Mouse (Mus musculus): ENCODE data around the gene Rdh16f2. TPM values are rescaled to one million over a fixed set of nuclear protein-coding genes. Genes with fewer than 3 reads are reported as not detected.
"Not testable (repeated sequence)": the region's sequence is repeated elsewhere in the genome, so short reads cannot be mapped to it uniquely, and the experiment has no call there.

The Rdh16f2 gene
- polyA plus RNA-seq, 1 experiment from 2014 or later: not detected

GRCm38 (mm10) chr10:127840776-127841175, 25.5 kb upstream of the Rdh16f2 start:
- no peak overlapping the region for H3K9ac ChIP-seq (replicated peaks; ENCODE audit: low read depth, low read length)
- ATAC-seq (ENCODE audit: low read depth): no peak

GRCm38 (mm10) chr10:127845945-127846344, 20.3 kb upstream of the Rdh16f2 start:
- WGBS: 90% methylated on average over 5 of the region's 5 CpGs
- ATAC-seq (ENCODE audit: low read depth); H3K9me3 ChIP-seq (ENCODE audit: control insufficient read depth, low read length); H3K27me3 ChIP-seq (ENCODE audit: control insufficient read depth, insufficient read depth, low read length); H3K4me3 ChIP-seq (ENCODE audit: low read depth, low read length); H3K36me3 ChIP-seq (ENCODE audit: control insufficient read depth, insufficient read depth, low read length); H3K9ac ChIP-seq (replicated peaks; ENCODE audit: low read depth, low read length); H3K4me1 ChIP-seq (ENCODE audit: control insufficient read depth, insufficient read depth, low read length); H3K27ac ChIP-seq (ENCODE audit: low read depth, low read length); H3K4me2 ChIP-seq (ENCODE audit: low read depth, low read length): not testable (repeated sequence)

More at GRCm38 (mm10) chr10:127840776-127841175, 25.5 kb upstream of the Rdh16f2 start:
- WGBS: 72% methylated on average over 2 of the region's 2 CpGs
- Histone ChIP-seq H3K27me3 (ENCODE audit: control insufficient read depth, insufficient read depth, low read length) (no peaks in the 10 kb centered on the region), H3K4me1 (ENCODE audit: control insufficient read depth, insufficient read depth, low read length) (no peaks in the 10 kb centered on the region), H3K4me3 (ENCODE audit: low read depth, low read length) (no peak overlapping the region), H3K4me2 (ENCODE audit: low read depth, low read length) (no peak overlapping the region), H3K27ac (ENCODE audit: low read depth, low read length) (no peak overlapping the region), H3K36me3 (ENCODE audit: control insufficient read depth, insufficient read depth, low read length) (no peaks in the 10 kb centered on the region), H3K9me3 (ENCODE audit: control insufficient read depth, low read length) (no peaks in the 10 kb centered on the region)

GRCm38 (mm10) chr10:127848089-127848488, 18.2 kb upstream of the Rdh16f2 start:
- no peaks in the 10 kb centered on the region for H3K4me1 ChIP-seq (ENCODE audit: control insufficient read depth, insufficient read depth, low read length)
- H3K4me2 ChIP-seq (ENCODE audit: low read depth, low read length): no peak overlapping the region
- no peaks in the 10 kb centered on the region for H3K36me3 ChIP-seq (ENCODE audit: control insufficient read depth, insufficient read depth, low read length)
- no peaks in the 10 kb centered on the region for H3K27me3 ChIP-seq (ENCODE audit: control insufficient read depth, insufficient read depth, low read length)
- 80% methylated on average over 1 of the region's 1 CpGs for WGBS
- H3K9ac ChIP-seq (replicated peaks; ENCODE audit: low read depth, low read length): no peak overlapping the region
- no peak overlapping the region for H3K4me3 ChIP-seq (ENCODE audit: low read depth, low read length)
- H3K27ac ChIP-seq (ENCODE audit: low read depth, low read length): no peak overlapping the region
- no peak for ATAC-seq (ENCODE audit: low read depth)
- H3K9me3 ChIP-seq (ENCODE audit: control insufficient read depth, low read length): no peaks in the 10 kb centered on the region

- H3K36me3 ChIP-seq (ENCODE audit: control insufficient read depth, insufficient read depth, low read length): no peaks in the 10 kb centered on the region
- H3K4me2 ChIP-seq (ENCODE audit: low read depth, low read length): no peak within 1 kb of the TSS
- 81% methylated on average over 1 of the region's 1 CpGs for WGBS
- H3K4me3 ChIP-seq (ENCODE audit: low read depth, low read length): no peak within 1 kb of the TSS
- ATAC-seq (ENCODE audit: low read depth): no peak
- H3K27me3 ChIP-seq (ENCODE audit: control insufficient read depth, insufficient read depth, low read length): no peaks in the 10 kb centered on the region
- no peaks in the 10 kb centered on the region for H3K9me3 ChIP-seq (ENCODE audit: control insufficient read depth, low read length)
- no peak within 1 kb of the TSS for H3K27ac ChIP-seq (ENCODE audit: low read depth, low read length)
- H3K9ac ChIP-seq (replicated peaks; ENCODE audit: low read depth, low read length): no peak within 1 kb of the TSS
- H3K4me1 ChIP-seq (ENCODE audit: control insufficient read depth, insufficient read depth, low read length): no peaks in the 10 kb centered on the region
Observed at GRCm38 (mm10) chr10:127849628-127850027, 16.6 kb upstream of the Rdh16f2 start, which contains the start of gene Rdh19. TSS of gene Rdh19 (plus strand) at chr10:127849928.

- H3K9me3 ChIP-seq (ENCODE audit: control insufficient read depth, low read length): no peaks in the 10 kb centered on the region
- H3K4me1 ChIP-seq (ENCODE audit: control insufficient read depth, insufficient read depth, low read length): no peaks in the 10 kb centered on the region
- H3K36me3 ChIP-seq (ENCODE audit: control insufficient read depth, insufficient read depth, low read length): no peaks in the 10 kb centered on the region
- no peak overlapping the region for H3K9ac ChIP-seq (replicated peaks; ENCODE audit: low read depth, low read length)
- H3K4me3 ChIP-seq (ENCODE audit: low read depth, low read length): no peak overlapping the region
- H3K4me2 ChIP-seq (ENCODE audit: low read depth, low read length): no peak overlapping the region
- ATAC-seq (ENCODE audit: low read depth): no peak
- H3K27me3 ChIP-seq (ENCODE audit: control insufficient read depth, insufficient read depth, low read length): no peaks in the 10 kb centered on the region
- H3K27ac ChIP-seq (ENCODE audit: low read depth, low read length): no peak overlapping the region
Observed at GRCm38 (mm10) chr10:127856376-127856775, 9.9 kb upstream of the Rdh16f2 start.

- Histone ChIP-seq H3K9me3 (ENCODE audit: control insufficient read depth, low read length) (no peaks in the 10 kb centered on the region), H3K27ac (ENCODE audit: low read depth, low read length) (no peak overlapping the region), H3K27me3 (ENCODE audit: control insufficient read depth, insufficient read depth, low read length) (no peaks in the 10 kb centered on the region), H3K4me2 (ENCODE audit: low read depth, low read length) (no peak overlapping the region), H3K4me1 (ENCODE audit: control insufficient read depth, insufficient read depth, low read length) (no peaks in the 10 kb centered on the region), H3K9ac (replicated peaks; ENCODE audit: low read depth, low read length) (no peak overlapping the region), H3K4me3 (ENCODE audit: low read depth, low read length) (no peak overlapping the region), H3K36me3 (ENCODE audit: control insufficient read depth, insufficient read depth, low read length) (no peaks in the 10 kb centered on the region)
- no peak for ATAC-seq (ENCODE audit: low read depth)
Observed at GRCm38 (mm10) chr10:127864931-127865330, 1.3 kb upstream of the Rdh16f2 start.

- ATAC-seq (ENCODE audit: low read depth): no peak
- H3K36me3 ChIP-seq (ENCODE audit: control insufficient read depth, insufficient read depth, low read length): no peaks in the 10 kb centered on the region
- 76% methylated on average over 4 of the region's 4 CpGs for WGBS
Observed at GRCm38 (mm10) chr10:127872484-127872883, 6.2 kb downstream of the Rdh16f2 start.

GRCm38 (mm10) chr10:127877681-127878080, 11.4 kb downstream of the Rdh16f2 start:
- Histone ChIP-seq H3K4me3 (ENCODE audit: low read depth, low read length) (no peak overlapping the region), H3K36me3 (ENCODE audit: control insufficient read depth, insufficient read depth, low read length) (no peaks in the 10 kb centered on the region), H3K27ac (ENCODE audit: low read depth, low read length) (no peak overlapping the region), H3K4me2 (ENCODE audit: low read depth, low read length) (no peak overlapping the region), H3K9ac (replicated peaks; ENCODE audit: low read depth, low read length) (no peak overlapping the region), H3K27me3 (ENCODE audit: control insufficient read depth, insufficient read depth, low read length) (no peaks in the 10 kb centered on the region), H3K4me1 (ENCODE audit: control insufficient read depth, insufficient read depth, low read length) (no peaks in the 10 kb centered on the region), H3K9me3 (ENCODE audit: control insufficient read depth, low read length) (no peaks in the 10 kb centered on the region)
- WGBS: 58% methylated on average over 2 of the region's 2 CpGs
- no peak for ATAC-seq (ENCODE audit: low read depth)

More at GRCm38 (mm10) chr10:127872484-127872883, 6.2 kb downstream of the Rdh16f2 start:
- Histone ChIP-seq H3K27me3 (ENCODE audit: control insufficient read depth, insufficient read depth, low read length) (no peaks in the 10 kb centered on the region), H3K27ac (ENCODE audit: low read depth, low read length) (no peak overlapping the region), H3K9me3 (ENCODE audit: control insufficient read depth, low read length) (peaks cover 4% of the 10 kb centered on the region; the same call in 1 of the 2 replicates), H3K4me3 (ENCODE audit: low read depth, low read length) (no peak overlapping the region), H3K9ac (replicated peaks; ENCODE audit: low read depth, low read length) (no peak overlapping the region), H3K4me2 (ENCODE audit: low read depth, low read length) (no peak overlapping the region), H3K4me1 (ENCODE audit: control insufficient read depth, insufficient read depth, low read length) (no peaks in the 10 kb centered on the region)

- no peak overlapping the region for H3K27ac ChIP-seq (ENCODE audit: low read depth, low read length)
- no peaks in the 10 kb centered on the region for H3K4me1 ChIP-seq (ENCODE audit: control insufficient read depth, insufficient read depth, low read length)
- ATAC-seq (ENCODE audit: low read depth): no peak
- H3K9ac ChIP-seq (replicated peaks; ENCODE audit: low read depth, low read length): no peak overlapping the region
- H3K4me3 ChIP-seq (ENCODE audit: low read depth, low read length): no peak overlapping the region
- H3K4me2 ChIP-seq (ENCODE audit: low read depth, low read length): no peak overlapping the region
- WGBS: 83% methylated on average over 3 of the region's 3 CpGs
- no peaks in the 10 kb centered on the region for H3K27me3 ChIP-seq (ENCODE audit: control insufficient read depth, insufficient read depth, low read length)
- H3K36me3 ChIP-seq (ENCODE audit: control insufficient read depth, insufficient read depth, low read length): no peaks in the 10 kb centered on the region
- no peaks in the 10 kb centered on the region for H3K9me3 ChIP-seq (ENCODE audit: control insufficient read depth, low read length)
Observed at GRCm38 (mm10) chr10:127878262-127879057, 12.2 kb downstream of the Rdh16f2 start.

Measured in neural tube, embryonic 14.5 days (tissue).